ENCODE assay signal across 14 mouse cellular contexts in genomic region chr1:157427604-157428003, GRCm38 (mm10).
"Had no signal": no experiment of that assay in that cellular context is flagged by ENCODE, and none has a peak within 500 bp of the region (broad histone marks: within the 10 kb centered on the region; RNA-seq: fewer than 3 reads in every experiment).

No protein-coding gene starts in this region.

- H3K9me3 ChIP-seq: limb, embryonic 12.5 days; liver, embryonic 13.5 days; midbrain, embryonic 12.5 days; neural tube, embryonic 13.5 days had no signal

- DNase-seq: kidney, adult 8-10 months; kidney, postnatal 25 days; liver; liver, embryonic 13.5 days; lung, adult 18-20 months; retina, postnatal 1 day; right cerebral cortex, postnatal 14 days; thymus, adult 18-20 months had no signal

- H3K4me1 ChIP-seq: limb, embryonic 12.5 days had no signal

- ATAC-seq: intestine, postnatal 0 days; midbrain, embryonic 16.5 days had no signal

- H3K4me3 ChIP-seq: limb, embryonic 12.5 days; liver, embryonic 13.5 days; midbrain, embryonic 12.5 days; neural tube, embryonic 13.5 days had no signal

- H3K27ac ChIP-seq: limb, embryonic 12.5 days; liver, embryonic 13.5 days; midbrain, embryonic 12.5 days; neural tube, embryonic 13.5 days; stomach, postnatal 0 days had no signal

- H3K36me3 ChIP-seq: limb, embryonic 12.5 days; liver, embryonic 13.5 days; midbrain, embryonic 12.5 days; neural tube, embryonic 13.5 days had no signal

- H3K27me3 ChIP-seq: limb, embryonic 12.5 days; liver, embryonic 13.5 days; midbrain, embryonic 12.5 days; neural tube, embryonic 13.5 days had no signal
